Mouse (Mus musculus) adrenal gland, postnatal 14 days (tissue): Measurements from ENCODE around the gene Adamts9. TPM values are rescaled to one million over a fixed set of nuclear protein-coding genes. Genes with fewer than 3 reads are reported as not detected.

Source experiments
- DNase-seq: peaks from one replicate; pipeline ENCODE4 v3.0.0; 2021; ENCODE audit warnings: mixed read lengths
- total RNA-seq: library from RNA; stranded (reverse); gene quantifications from 2 replicates; pipeline ENCODE4 v1.2.3, GENCODE M21; 2021

Adamts9 gene
- total RNA-seq, 1 experiment from 2014 or later = 65.8 TPM

- DNase-seq = no peak
These were observed 217.2 kb downstream of the Adamts9 start for GRCm38 (mm10) chr6:92726121-92726520.

- DNase-seq = no peak
These were observed 218.9 kb downstream of the Adamts9 start for GRCm38 (mm10) chr6:92724394-92724793.

Other genes starting within 250 kb of the Adamts9 start
- 6.7 and 7.7 TPM in 2 replicates for gene Prickle2, start 237.3 kb downstream of the Adamts9 start, total RNA-seq
- 2.7 and 2.8 TPM in 2 replicates for gene A730049H05Rik, start 127.0 kb downstream of the Adamts9 start, total RNA-seq
- not detected in 2 replicates for gene Gm15737, start 74.1 kb downstream of the Adamts9 start, total RNA-seq